Mouse (Mus musculus): ENCODE measurements around the gene Wfdc21. TPM values are rescaled to one million over a fixed set of nuclear protein-coding genes. Genes with fewer than 3 reads are reported as not detected.

The Wfdc21 gene
- polyA plus RNA-seq, 1 experiment from 2014 or later = 3.4 TPM

GRCm38 (mm10) chr11:83768976-83769375 lies 22.2 kb downstream of the Wfdc21 start:
- 86% methylated on average over 4 of the region's 4 CpGs for WGBS
- H3K4me3 ChIP-seq (ENCODE audit: low read depth, low read length) = no peak overlapping the region
- no peaks in the 10 kb centered on the region for H3K4me1 ChIP-seq (replicated peaks; ENCODE audit: control insufficient read depth, insufficient read depth)
- H3K4me2 ChIP-seq (replicated peaks; ENCODE audit: low read depth) = no peak overlapping the region
- H3K27ac ChIP-seq (replicated peaks) = no peak overlapping the region
- no peaks in the 10 kb centered on the region for H3K9me3 ChIP-seq (ENCODE audit: control insufficient read depth, low read length)
- no peak overlapping the region for H3K9ac ChIP-seq (ENCODE audit: low read length)
- DNase-seq (ENCODE audit: low spot score) (no peak), ATAC-seq (ENCODE audit: low FRiP score, low TSS enrichment) (no peak)
- H3K36me3 ChIP-seq (ENCODE audit: control insufficient read depth, insufficient read depth, low read length) = peaks cover 28% of the 10 kb centered on the region
- H3K27me3 ChIP-seq (ENCODE audit: control insufficient read depth, insufficient read depth, low read length) = no peaks in the 10 kb centered on the region
- TF ChIP-seq CTCF (IDR thresholded peaks at IDR 0.05; ENCODE audit: low read depth) (no peak), EP300 (optimal IDR thresholded peaks at IDR 0.05) (no peak)

GRCm38 (mm10) chr11:83771014-83771413 lies 24.3 kb downstream of the Wfdc21 start:
- Histone ChIP-seq H3K4me2 (replicated peaks; ENCODE audit: low read depth) (no peak overlapping the region), H3K4me3 (ENCODE audit: low read depth, low read length) (no peak overlapping the region), H3K9me3 (ENCODE audit: control insufficient read depth, low read length) (no peaks in the 10 kb centered on the region), H3K4me1 (replicated peaks; ENCODE audit: control insufficient read depth, insufficient read depth) (no peaks in the 10 kb centered on the region), H3K27ac (replicated peaks) (no peak overlapping the region), H3K9ac (ENCODE audit: low read length) (no peak overlapping the region), H3K36me3 (ENCODE audit: control insufficient read depth, insufficient read depth, low read length) (peaks cover 33% of the 10 kb centered on the region), H3K27me3 (ENCODE audit: control insufficient read depth, insufficient read depth, low read length) (no peaks in the 10 kb centered on the region)
- ATAC-seq (ENCODE audit: low FRiP score, low TSS enrichment) (no peak), DNase-seq (ENCODE audit: low spot score) (no peak)
- TF ChIP-seq EP300 (optimal IDR thresholded peaks at IDR 0.05) (no peak), CTCF (IDR thresholded peaks at IDR 0.05; ENCODE audit: low read depth) (no peak)
- WGBS = 96% methylated on average over 7 of the region's 7 CpGs

GRCm38 (mm10) chr11:83772341-83772740 lies 25.6 kb downstream of the Wfdc21 start:
- Histone ChIP-seq H3K4me3 (ENCODE audit: low read depth, low read length) (no peak overlapping the region), H3K27ac (replicated peaks) (no peak overlapping the region), H3K9ac (ENCODE audit: low read length) (no peak overlapping the region), H3K36me3 (ENCODE audit: control insufficient read depth, insufficient read depth, low read length) (peaks cover 31% of the 10 kb centered on the region), H3K27me3 (ENCODE audit: control insufficient read depth, insufficient read depth, low read length) (no peaks in the 10 kb centered on the region), H3K4me1 (replicated peaks; ENCODE audit: control insufficient read depth, insufficient read depth) (no peaks in the 10 kb centered on the region), H3K9me3 (ENCODE audit: control insufficient read depth, low read length) (no peaks in the 10 kb centered on the region), H3K4me2 (replicated peaks; ENCODE audit: low read depth) (no peak overlapping the region)
- ATAC-seq (ENCODE audit: low FRiP score, low TSS enrichment) (no peak), DNase-seq (ENCODE audit: low spot score) (no peak)
- TF ChIP-seq EP300 (optimal IDR thresholded peaks at IDR 0.05) (no peak), CTCF (IDR thresholded peaks at IDR 0.05; ENCODE audit: low read depth) (no peak)
- 97% methylated on average over 6 of the region's 6 CpGs for WGBS

GRCm38 (mm10) chr11:83773691-83774090 lies 27.0 kb downstream of the Wfdc21 start:
- Histone ChIP-seq H3K36me3 (ENCODE audit: control insufficient read depth, insufficient read depth, low read length) (peaks cover 33% of the 10 kb centered on the region), H3K27ac (replicated peaks) (no peak overlapping the region), H3K4me1 (replicated peaks; ENCODE audit: control insufficient read depth, insufficient read depth) (no peaks in the 10 kb centered on the region), H3K9me3 (ENCODE audit: control insufficient read depth, low read length) (no peaks in the 10 kb centered on the region), H3K27me3 (ENCODE audit: control insufficient read depth, insufficient read depth, low read length) (no peaks in the 10 kb centered on the region), H3K4me2 (replicated peaks; ENCODE audit: low read depth) (no peak overlapping the region), H3K9ac (ENCODE audit: low read length) (no peak overlapping the region), H3K4me3 (ENCODE audit: low read depth, low read length) (no peak overlapping the region)
- WGBS = 92% methylated on average over 16 of the region's 16 CpGs
- DNase-seq (ENCODE audit: low spot score) (no peak), ATAC-seq (ENCODE audit: low FRiP score, low TSS enrichment) (no peak)
- TF ChIP-seq EP300 (optimal IDR thresholded peaks at IDR 0.05) = no peak
- TF ChIP-seq CTCF (IDR thresholded peaks at IDR 0.05; ENCODE audit: low read depth) = no peak

- H3K36me3 ChIP-seq (ENCODE audit: control insufficient read depth, insufficient read depth, low read length) = peaks cover 36% of the 10 kb centered on the region
Observed at GRCm38 (mm10) chr11:83774324-83774723, 27.6 kb downstream of the Wfdc21 start.

GRCm38 (mm10) chr11:83776798-83777197 lies 30.1 kb downstream of the Wfdc21 start:
- Histone ChIP-seq H3K36me3 (ENCODE audit: control insufficient read depth, insufficient read depth, low read length) (peaks cover 53% of the 10 kb centered on the region), H3K27ac (replicated peaks) (no peak overlapping the region), H3K4me2 (replicated peaks; ENCODE audit: low read depth) (no peak overlapping the region), H3K27me3 (ENCODE audit: control insufficient read depth, insufficient read depth, low read length) (no peaks in the 10 kb centered on the region), H3K4me3 (ENCODE audit: low read depth, low read length) (no peak overlapping the region), H3K9ac (ENCODE audit: low read length) (no peak overlapping the region), H3K4me1 (replicated peaks; ENCODE audit: control insufficient read depth, insufficient read depth) (no peaks in the 10 kb centered on the region), H3K9me3 (ENCODE audit: control insufficient read depth, low read length) (no peaks in the 10 kb centered on the region)
- 91% methylated on average over 8 of the region's 8 CpGs for WGBS
- TF ChIP-seq EP300 (optimal IDR thresholded peaks at IDR 0.05) (no peak), CTCF (IDR thresholded peaks at IDR 0.05; ENCODE audit: low read depth) (no peak)
- ATAC-seq (ENCODE audit: low FRiP score, low TSS enrichment) (no peak), DNase-seq (ENCODE audit: low spot score) (no peak)

More at GRCm38 (mm10) chr11:83774324-83774723, 27.6 kb downstream of the Wfdc21 start:
- 93% methylated on average over 11 of the region's 11 CpGs for WGBS
- TF ChIP-seq EP300 (optimal IDR thresholded peaks at IDR 0.05) (no peak), CTCF (IDR thresholded peaks at IDR 0.05; ENCODE audit: low read depth) (no peak)
- Histone ChIP-seq H3K9me3 (ENCODE audit: control insufficient read depth, low read length) (no peaks in the 10 kb centered on the region), H3K27me3 (ENCODE audit: control insufficient read depth, insufficient read depth, low read length) (no peaks in the 10 kb centered on the region), H3K4me2 (replicated peaks; ENCODE audit: low read depth) (no peak overlapping the region), H3K4me3 (ENCODE audit: low read depth, low read length) (no peak overlapping the region), H3K4me1 (replicated peaks; ENCODE audit: control insufficient read depth, insufficient read depth) (no peaks in the 10 kb centered on the region), H3K9ac (ENCODE audit: low read length) (no peak overlapping the region), H3K27ac (replicated peaks) (no peak overlapping the region)
- DNase-seq (ENCODE audit: low spot score) (no peak), ATAC-seq (ENCODE audit: low FRiP score, low TSS enrichment) (no peak)
